Mouse (Mus musculus) limb, embryonic 10.5 days (tissue): ENCODE measurements around the gene Zfp541. TPM values are rescaled to one million over a fixed set of nuclear protein-coding genes. Genes with fewer than 3 reads are reported as not detected.

Experiments used
- DNase-seq: peaks from one replicate; pipeline ENCODE4 v3.0.0-alpha.2; 2017; ENCODE audit warnings: low spot score
- H3K27ac ChIP-seq: fragments of 300-500 bp; sonication (generic); 2 replicates; pipeline ENCODE4 v1.5.1; 2016; ENCODE audit warnings: mild to moderate bottlenecking
- H3K27me3 ChIP-seq: fragments of 300-500 bp; sonication (generic); 2 replicates; pipeline ENCODE4 v1.6.1; 2016; ENCODE audit warnings: low read depth, mild to moderate bottlenecking; ENCODE audit not compliant: poor library complexity, severe bottlenecking
- H3K36me3 ChIP-seq: fragments of 300-500 bp; sonication (generic); 2 replicates; pipeline ENCODE4 v1.6.1; 2016; ENCODE audit warnings: mild to moderate bottlenecking, moderate library complexity
- H3K4me1 ChIP-seq: fragments of 300-500 bp; sonication (generic); 2 replicates; pipeline ENCODE4 v1.6.1; 2016
- H3K4me3 ChIP-seq: fragments of 300-500 bp; sonication (generic); 2 replicates; pipeline ENCODE4 v1.5.1; 2016; ENCODE audit warnings: mild to moderate bottlenecking, moderate library complexity
- H3K9me3 ChIP-seq: fragments of 300-500 bp; sonication (generic); replicated peaks from 2 replicates; pipeline ENCODE4 v1.6.1; 2016; ENCODE audit warnings: mild to moderate bottlenecking
- WGBS: fragments of 180-500 bp; shearing (Covaris S2); methylation state at CpG from one replicate; pipeline ENCODE4 v1.1.7; 2016; 5-methylcytosine and 5-hydroxymethylcytosine counted together
- polyA plus RNA-seq: library from polyadenylated mRNA; unstranded; fragments of >200 nt; fragmentation: Nextera tagmentation; extraction: Ambion mirVana; gene quantifications from 2 replicates; pipeline ENCODE4 v1.2.1, GENCODE M21; 2016

Gene Zfp541
- polyA plus RNA-seq, 1 experiment from 2014 or later = not detected

DNA sequence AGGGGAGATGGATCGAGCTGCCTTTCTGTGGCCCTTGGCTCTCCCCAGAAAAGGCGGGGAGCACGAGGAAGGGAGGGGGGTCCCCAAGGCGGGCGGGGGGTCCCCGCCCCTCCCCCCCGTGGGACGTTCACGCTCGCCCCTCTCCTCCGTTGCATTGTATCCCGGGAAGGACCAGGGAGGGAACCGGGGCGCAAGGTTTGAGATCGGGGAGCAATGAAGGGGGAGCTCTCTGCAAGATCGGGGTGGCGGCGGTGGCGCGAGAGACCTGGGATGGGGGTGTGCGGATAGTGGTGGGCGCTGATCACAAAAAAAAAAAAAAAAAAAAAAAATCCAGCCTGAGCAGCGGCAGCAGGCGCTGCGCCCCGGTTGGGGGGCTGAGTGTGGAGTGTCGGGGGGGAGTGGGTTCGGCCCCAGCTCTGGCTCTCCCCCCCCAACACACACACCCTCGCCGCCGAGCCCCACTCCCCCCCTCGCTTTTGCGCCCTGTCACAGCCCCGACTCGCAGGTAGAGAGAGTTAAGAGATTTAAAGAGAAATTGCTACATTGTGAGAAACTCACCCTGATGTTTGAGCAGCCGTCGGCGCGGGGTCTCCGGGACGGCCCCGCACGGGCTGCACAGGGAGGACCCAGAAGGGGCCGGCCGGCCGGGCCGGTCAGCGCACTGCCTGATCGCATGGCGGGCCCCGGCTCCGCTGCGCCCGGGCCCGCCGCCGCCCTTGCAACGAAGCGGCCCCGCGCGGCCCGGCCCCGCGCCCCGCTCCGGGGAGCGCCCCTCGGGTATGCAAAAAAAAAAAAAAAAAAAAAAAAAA lies 14.1 kb upstream of the Zfp541 start, which contains the start of gene Bicra:
Bicra (minus strand) TSS at position 584 of the 809 bp plus-strand sequence.
- Histone ChIP-seq H3K4me1 (peaks cover 55% of the 10 kb centered on the region), H3K27me3 (no peaks in the 10 kb centered on the region), H3K4me3 (peak within 1 kb of the TSS; percentile 81), H3K9me3 (no peaks in the 10 kb centered on the region), H3K36me3 (peaks cover 9% of the 10 kb centered on the region), H3K27ac (peak within 1 kb of the TSS; percentile 93)
- under 1% methylated on average over 64 of the region's 69 CpGs for WGBS
- peak; percentile 87 for DNase-seq

DNA sequence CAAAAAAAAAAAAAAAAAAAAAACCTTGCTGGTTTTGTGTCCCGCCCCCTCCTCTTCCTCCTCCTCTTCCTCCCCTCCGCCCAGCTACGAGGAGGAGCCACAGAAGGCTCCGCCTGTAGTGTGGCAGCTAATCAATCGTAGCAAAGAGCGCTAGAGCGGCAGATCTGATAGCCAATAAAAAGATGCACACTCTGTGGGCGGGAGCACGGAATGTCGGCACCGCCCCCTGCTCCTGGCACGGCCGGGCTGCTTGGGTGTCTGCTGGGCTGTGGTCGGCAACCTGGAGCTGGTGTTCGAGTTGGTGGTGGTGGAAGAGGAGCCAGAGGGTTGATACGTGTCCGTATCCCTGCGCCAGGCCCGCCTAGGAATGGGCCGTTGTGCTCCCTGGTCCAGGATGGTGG lies 13.4 kb upstream of the Zfp541 start:
- WGBS = under 1% methylated on average over 20 of the region's 20 CpGs
- Histone ChIP-seq H3K4me3 (peak overlapping the region; percentile 81), H3K27me3 (no peaks in the 10 kb centered on the region), H3K36me3 (peaks cover 4% of the 10 kb centered on the region; the same call in 1 of the 2 replicates), H3K4me1 (peaks cover 54% of the 10 kb centered on the region), H3K27ac (peak overlapping the region; percentile 93), H3K9me3 (no peaks in the 10 kb centered on the region)
- DNase-seq = peak; percentile 95

DNA sequence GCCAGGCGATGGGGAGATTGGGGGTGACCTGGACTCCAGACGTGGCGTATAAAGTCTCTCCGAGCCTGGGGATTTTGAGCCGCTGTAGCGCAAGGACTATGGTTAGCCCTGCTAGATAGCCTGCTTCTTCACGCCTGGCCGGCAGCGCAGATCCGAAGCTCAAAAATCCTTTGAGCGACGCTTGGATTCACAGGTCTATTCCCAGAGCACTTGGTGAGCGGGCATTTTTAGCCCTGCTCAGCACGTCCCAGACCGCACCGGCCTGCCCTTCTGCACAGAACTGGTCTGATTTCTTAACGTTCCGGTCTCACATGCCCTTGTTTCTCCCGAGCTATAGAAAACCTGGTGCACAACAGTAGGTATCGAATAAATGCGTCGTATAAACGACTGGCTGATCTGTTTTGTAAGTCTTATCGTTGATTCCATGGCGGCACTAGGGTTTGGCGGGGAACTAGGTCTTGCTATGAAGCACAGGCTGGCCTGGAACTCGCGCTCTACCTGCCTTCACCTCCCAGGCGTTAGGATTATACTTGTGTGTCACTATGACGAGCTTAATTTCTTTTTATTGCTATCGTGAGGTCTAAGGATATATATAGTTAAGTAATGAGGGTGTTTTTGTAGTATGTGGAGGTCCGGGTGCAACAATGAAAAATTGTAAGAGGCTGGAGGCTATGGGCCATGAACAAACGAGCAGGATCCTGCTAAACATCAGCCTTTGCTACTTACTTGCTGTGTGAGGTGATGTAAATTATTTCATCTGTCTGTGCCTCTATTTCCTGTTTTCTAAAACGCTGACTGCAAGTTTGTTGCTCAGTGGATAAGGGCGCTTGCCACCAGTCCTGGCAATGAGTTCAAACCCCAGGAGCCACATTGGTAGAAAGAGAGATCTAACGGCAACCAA lies 12.7 kb upstream of the Zfp541 start:
- 10% methylated on average over 36 of the region's 36 CpGs for WGBS

DNA sequence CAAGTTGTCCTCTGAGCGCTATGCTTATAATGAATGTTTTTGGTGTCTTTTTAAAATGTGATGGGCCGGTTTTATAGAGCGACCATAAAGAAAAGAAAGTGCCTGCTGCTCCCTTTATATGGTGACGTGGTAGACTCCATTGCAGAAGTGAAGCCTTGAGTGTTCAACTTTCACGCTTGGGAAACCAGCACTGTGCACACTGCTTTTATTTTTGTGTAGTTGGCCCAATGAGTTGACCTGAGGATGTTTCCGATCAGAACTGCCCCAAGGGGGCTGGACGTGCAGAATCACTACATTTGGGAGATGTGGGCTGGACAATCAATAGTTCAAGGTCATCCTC lies 12.1 kb upstream of the Zfp541 start:
- 82% methylated on average over 7 of the region's 7 CpGs for WGBS
- no peak for DNase-seq
- Histone ChIP-seq H3K4me3 (peak overlapping the region; percentile 81), H3K27ac (peak overlapping the region; percentile 93; the same call in 1 of the 2 replicates), H3K36me3 (no peaks in the 10 kb centered on the region), H3K4me1 (peaks cover 40% of the 10 kb centered on the region), H3K27me3 (no peaks in the 10 kb centered on the region), H3K9me3 (no peaks in the 10 kb centered on the region)

More for the DNA sequence above, 12.7 kb upstream of the Zfp541 start:
- Histone ChIP-seq H3K27ac (peak overlapping the region; percentile 93), H3K4me3 (peak overlapping the region; percentile 81), H3K4me1 (peaks cover 46% of the 10 kb centered on the region), H3K36me3 (no peaks in the 10 kb centered on the region), H3K27me3 (no peaks in the 10 kb centered on the region), H3K9me3 (no peaks in the 10 kb centered on the region)
- no peak for DNase-seq

DNA sequence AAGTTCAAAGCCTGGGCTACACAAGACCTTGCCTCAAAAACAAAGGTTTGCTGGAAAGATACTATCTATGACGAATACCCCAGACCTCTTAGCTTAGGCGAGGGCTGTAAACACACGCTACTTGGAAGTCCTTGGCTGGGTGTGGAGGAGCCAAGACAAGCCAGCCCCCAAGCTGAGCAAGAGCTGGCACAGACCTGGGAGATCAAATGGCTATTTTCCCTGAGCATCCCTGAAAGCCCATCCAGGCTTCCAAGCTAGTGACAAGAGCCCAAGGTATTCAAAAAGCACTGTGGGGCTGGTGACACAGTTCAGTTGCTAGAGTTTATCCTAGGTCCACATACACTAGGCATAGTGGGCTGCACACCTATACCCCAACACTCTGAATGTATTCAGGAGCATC lies 11.0 kb upstream of the Zfp541 start:
- peaks cover 30% of the 10 kb centered on the region for H3K4me1 ChIP-seq
- no peak overlapping the region for H3K4me3 ChIP-seq
- H3K36me3 ChIP-seq = no peaks in the 10 kb centered on the region
- WGBS = 92% methylated on average over 3 of the region's 3 CpGs
- no peak overlapping the region for H3K27ac ChIP-seq
- DNase-seq = no peak
- H3K9me3 ChIP-seq = no peaks in the 10 kb centered on the region
- no peaks in the 10 kb centered on the region for H3K27me3 ChIP-seq

DNA sequence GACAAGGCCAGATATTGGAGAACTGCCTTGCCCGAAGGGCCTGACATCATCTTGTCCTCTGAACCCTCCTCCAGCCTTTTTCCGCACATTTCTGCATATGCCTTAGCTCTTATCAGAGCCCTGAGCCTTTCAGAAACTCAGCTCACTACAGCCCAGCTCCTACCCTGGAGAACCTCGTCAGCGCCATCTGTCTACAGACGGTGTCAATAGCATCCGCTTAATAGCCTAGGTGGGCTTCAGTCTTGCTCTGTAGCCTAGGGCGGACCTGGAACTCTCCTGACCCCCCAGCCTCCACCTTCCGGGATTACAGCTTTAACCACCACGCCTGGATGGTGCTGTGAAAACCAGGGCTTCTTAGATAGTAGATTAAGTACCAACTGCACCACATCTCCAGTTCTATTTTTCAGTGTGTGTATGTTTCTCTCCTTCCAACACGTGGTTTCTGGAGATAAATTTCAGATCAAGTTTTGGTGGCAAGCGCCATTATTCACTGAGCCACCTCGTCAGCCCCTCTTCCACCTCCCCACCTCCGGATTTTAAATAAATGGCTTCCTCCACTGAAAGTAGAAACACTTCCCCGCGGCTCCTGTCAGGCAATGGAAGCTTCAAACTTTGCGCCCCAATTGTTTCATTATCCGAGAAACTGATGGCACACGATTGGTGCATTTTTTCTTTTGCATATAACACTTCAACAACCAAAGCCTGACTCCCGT lies 9.6 kb upstream of the Zfp541 start:
- H3K4me3 ChIP-seq = peak overlapping the region; percentile 57
- DNase-seq = peak; percentile 86
- WGBS = 7% methylated on average over 19 of the region's 19 CpGs
- H3K9me3 ChIP-seq = no peaks in the 10 kb centered on the region
- no peaks in the 10 kb centered on the region for H3K36me3 ChIP-seq
- peaks cover 22% of the 10 kb centered on the region for H3K4me1 ChIP-seq
- H3K27ac ChIP-seq = peak overlapping the region; percentile 82
- H3K27me3 ChIP-seq = no peaks in the 10 kb centered on the region

DNA sequence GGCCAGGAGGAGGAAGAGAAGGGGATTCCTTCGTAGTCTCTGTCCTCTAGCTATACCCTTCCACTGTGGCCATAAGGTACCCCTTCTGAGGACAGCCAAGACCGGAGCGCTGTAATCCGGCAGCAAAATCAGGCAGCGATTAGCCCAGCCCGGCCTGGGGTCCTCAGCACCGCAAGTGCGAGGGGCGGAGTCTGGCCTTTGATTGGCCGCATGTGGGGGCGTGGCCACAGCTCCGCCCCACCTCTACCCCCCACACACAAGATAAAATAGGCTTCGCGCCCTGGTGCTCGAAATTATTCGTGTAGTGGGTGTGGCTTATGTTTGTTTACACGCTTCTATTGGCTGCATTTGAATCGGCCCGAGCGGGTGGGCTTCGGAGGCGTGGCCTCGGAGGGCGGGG lies 8.9 kb upstream of the Zfp541 start:
- peak; percentile 94 for DNase-seq
- H3K36me3 ChIP-seq = no peaks in the 10 kb centered on the region
- H3K4me3 ChIP-seq = peak overlapping the region; percentile 57
- no peaks in the 10 kb centered on the region for H3K9me3 ChIP-seq
- H3K4me1 ChIP-seq = peaks cover 22% of the 10 kb centered on the region
- WGBS = under 1% methylated on average over 24 of the region's 24 CpGs
- H3K27me3 ChIP-seq = no peaks in the 10 kb centered on the region
- H3K27ac ChIP-seq = peak overlapping the region; percentile 82

DNA sequence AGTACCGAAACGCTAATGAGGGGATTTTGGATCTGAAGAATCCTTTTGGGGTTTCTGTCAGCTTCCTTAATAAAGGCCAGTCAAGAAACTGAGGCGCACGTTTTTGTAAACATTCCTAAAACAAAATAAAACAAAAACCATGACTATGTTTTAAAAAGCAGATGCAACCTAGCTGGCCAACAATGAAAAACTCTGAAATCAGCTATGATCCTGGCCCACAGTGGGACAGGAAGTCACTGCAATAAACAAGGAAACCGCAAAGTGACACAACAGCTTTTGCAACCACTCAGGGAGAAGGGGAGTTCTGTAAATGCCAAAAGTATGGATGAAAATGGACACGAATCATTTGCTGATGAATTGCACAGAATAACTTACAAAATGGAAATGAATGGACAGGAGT lies 8.5 kb upstream of the Zfp541 start:
- Histone ChIP-seq H3K4me1 (peaks cover 22% of the 10 kb centered on the region), H3K36me3 (no peaks in the 10 kb centered on the region), H3K9me3 (no peaks in the 10 kb centered on the region), H3K27ac (no peak overlapping the region), H3K27me3 (no peaks in the 10 kb centered on the region), H3K4me3 (peak overlapping the region; percentile 57)
- no peak for DNase-seq
- 15% methylated on average over 6 of the region's 6 CpGs for WGBS

DNA sequence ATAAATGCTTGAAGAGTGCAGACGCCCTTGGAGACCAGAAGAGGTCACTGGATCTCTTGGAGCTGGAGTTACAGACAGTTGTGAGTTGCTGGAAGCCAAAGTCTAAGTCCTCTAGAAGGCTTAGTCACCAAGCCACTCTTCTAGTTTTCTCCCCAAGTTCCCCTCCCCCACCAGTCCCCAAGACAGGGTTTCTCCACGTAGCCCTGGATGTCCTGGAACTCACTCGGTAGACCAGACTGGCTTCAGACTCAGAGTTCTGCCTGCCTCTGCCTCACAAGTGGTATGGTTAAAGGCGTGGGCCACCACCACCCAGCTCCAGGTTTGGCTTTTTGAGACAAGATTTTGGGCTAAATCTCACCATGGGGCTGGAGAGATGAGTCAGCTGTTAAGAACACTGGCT lies 6.6 kb upstream of the Zfp541 start:
- H3K4me3 ChIP-seq = no peak overlapping the region

DNA sequence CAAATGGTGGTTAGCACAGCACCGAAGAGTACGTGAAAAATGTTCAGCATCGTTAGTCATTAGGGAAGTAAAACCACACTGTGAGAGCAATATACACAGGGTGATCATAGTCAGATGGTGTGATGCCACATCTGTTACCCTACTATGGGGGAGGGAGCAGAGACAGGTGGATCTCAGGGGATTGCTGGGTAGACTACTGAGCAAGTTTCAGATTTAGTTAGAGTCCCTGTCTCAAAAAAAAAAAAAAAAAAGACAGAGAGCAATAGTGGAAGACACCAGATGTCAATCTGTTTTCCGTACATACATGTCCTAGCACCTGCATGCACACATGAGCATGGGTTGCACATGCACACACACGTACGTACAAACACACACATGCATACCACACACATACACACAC lies 5.9 kb upstream of the Zfp541 start:
- Histone ChIP-seq H3K36me3 (no peaks in the 10 kb centered on the region), H3K27me3 (peaks cover 14% of the 10 kb centered on the region), H3K4me1 (peaks cover 7% of the 10 kb centered on the region), H3K9me3 (no peaks in the 10 kb centered on the region), H3K27ac (no peak overlapping the region), H3K4me3 (no peak overlapping the region)
- no peak for DNase-seq
- WGBS = 87% methylated on average over 6 of the region's 6 CpGs

More for the DNA sequence above, 6.6 kb upstream of the Zfp541 start:
- WGBS = 71% methylated on average over 4 of the region's 4 CpGs
- H3K9me3 ChIP-seq = no peaks in the 10 kb centered on the region
- peaks cover 9% of the 10 kb centered on the region for H3K4me1 ChIP-seq
- H3K27ac ChIP-seq = no peak overlapping the region
- no peaks in the 10 kb centered on the region for H3K36me3 ChIP-seq
- DNase-seq = no peak
- H3K27me3 ChIP-seq = peaks cover 7% of the 10 kb centered on the region; the same call in 1 of the 2 replicates

DNA sequence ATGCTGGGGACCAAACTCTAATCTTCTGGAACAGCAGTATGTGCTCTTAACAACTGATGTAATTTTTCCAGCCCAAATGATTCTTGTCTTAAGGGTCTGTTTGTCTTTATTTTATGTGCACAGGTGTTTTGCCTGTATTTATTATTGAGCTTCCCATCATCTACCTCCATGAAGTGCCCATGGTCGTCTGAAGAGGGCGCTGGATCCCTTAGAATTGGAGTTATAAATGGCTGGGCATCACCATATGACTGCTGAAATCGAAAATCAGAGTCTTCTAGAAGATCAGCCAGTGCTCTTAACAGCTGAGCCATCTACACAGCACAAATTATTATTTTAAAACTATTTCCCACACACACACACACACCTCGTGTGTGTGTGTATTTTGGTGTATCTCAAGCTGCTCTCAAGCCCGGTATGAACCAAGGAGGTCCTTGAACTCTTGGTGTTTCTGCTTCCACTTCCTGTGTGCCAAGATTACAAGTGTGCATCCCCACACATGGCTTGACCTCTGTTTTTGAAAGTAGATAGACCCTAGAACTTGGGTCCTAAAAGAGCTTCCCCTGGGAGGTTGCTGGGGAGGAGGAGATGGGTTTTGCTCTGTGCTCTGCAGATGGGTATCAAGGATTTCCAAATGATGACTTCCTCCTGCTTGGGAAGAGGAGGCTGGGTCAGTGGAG lies 5.0 kb upstream of the Zfp541 start:
- DNase-seq = no peak
- H3K27ac ChIP-seq = no peak overlapping the region
- H3K27me3 ChIP-seq = peaks cover 24% of the 10 kb centered on the region
- WGBS = 37% methylated on average over 5 of the region's 5 CpGs
- H3K36me3 ChIP-seq = no peaks in the 10 kb centered on the region
- H3K4me1 ChIP-seq = peaks cover 9% of the 10 kb centered on the region
- peaks cover 4% of the 10 kb centered on the region; the same call in 1 of the 2 replicates for H3K9me3 ChIP-seq
- H3K4me3 ChIP-seq = no peak overlapping the region

DNA sequence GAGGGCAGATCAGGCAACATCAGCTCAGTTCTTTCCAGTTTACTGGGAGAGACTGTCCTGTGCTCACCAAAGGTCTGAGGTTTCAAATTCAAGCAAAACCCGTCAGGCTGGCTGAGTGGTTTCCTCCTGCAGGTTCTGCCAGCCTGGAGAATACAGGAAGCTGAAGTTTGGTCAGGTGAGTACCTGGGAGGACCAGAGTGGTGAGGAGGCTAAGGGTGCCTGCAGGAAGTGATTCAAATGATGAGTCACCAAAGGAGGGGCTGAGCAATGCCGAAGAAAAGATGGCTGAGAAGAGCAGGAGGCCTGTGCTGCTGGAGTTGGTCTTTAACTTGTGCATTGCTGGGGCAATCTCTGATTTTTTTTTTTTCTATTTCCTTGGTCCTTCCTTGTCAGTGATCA lies 4.5 kb upstream of the Zfp541 start:
- H3K9me3 ChIP-seq = peaks cover 8% of the 10 kb centered on the region
- H3K27me3 ChIP-seq = peaks cover 29% of the 10 kb centered on the region
- peaks cover 8% of the 10 kb centered on the region for H3K4me1 ChIP-seq
- 74% methylated on average over 2 of the region's 2 CpGs for WGBS
- no peaks in the 10 kb centered on the region for H3K36me3 ChIP-seq
- no peak overlapping the region for H3K27ac ChIP-seq
- H3K4me3 ChIP-seq = no peak overlapping the region
- no peak for DNase-seq
